Mouse (Mus musculus): ENCODE results near the gene Wdhd1. TPM values are rescaled to one million over a fixed set of nuclear protein-coding genes. Genes with fewer than 3 reads are reported as not detected.

Gene Wdhd1
- polyA plus RNA-seq, 1 experiment from 2014 or later: 68.9 TPM

DNA sequence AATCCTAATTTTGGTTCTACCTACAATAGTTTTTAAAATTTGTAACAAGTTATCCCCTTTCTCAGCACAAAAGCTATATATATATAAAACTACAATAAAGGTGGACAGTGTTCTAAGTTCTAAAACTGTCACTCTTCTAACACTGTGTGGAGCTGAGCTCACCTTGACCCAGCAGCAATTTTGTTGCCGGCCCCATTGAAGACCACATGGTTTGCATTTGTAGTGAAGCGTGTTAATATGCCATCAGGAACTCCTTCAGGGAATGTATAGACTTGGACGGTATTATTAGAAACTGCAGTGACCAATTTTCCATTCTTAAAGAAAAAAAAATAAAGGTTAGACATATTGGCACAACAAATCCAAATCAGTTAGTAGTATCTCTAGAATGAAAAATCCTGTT, 2.9 kb downstream of the Wdhd1 start:
- peaks cover 59% of the 10 kb centered on the region for H3K36me3 ChIP-seq (replicated peaks)
- no peak overlapping the region for H3K27ac ChIP-seq
- WGBS: 78% methylated on average over 3 of the region's 3 CpGs
- H3K4me1 ChIP-seq: peaks cover 30% of the 10 kb centered on the region
- no peak for DNase-seq (ENCODE audit: extremely low spot score, low spot score)
- no peaks in the 10 kb centered on the region for H3K9me3 ChIP-seq
- H3K4me3 ChIP-seq: no peak overlapping the region
- H3K27me3 ChIP-seq (ENCODE audit: poor library complexity, severe bottlenecking): no peaks in the 10 kb centered on the region

GRCm38 (mm10) chr14:47269706-47270105, 7.0 kb downstream of the Wdhd1 start:
- no peaks in the 10 kb centered on the region for H3K27me3 ChIP-seq (ENCODE audit: poor library complexity, severe bottlenecking)
- H3K4me3 ChIP-seq: no peak overlapping the region
- 97% methylated on average over 2 of the region's 2 CpGs for WGBS
- DNase-seq (ENCODE audit: extremely low spot score, low spot score): no peak
- peaks cover 5% of the 10 kb centered on the region for H3K4me1 ChIP-seq
- peaks cover 100% of the 10 kb centered on the region for H3K36me3 ChIP-seq (replicated peaks)
- no peak overlapping the region for H3K27ac ChIP-seq
- H3K9me3 ChIP-seq: no peaks in the 10 kb centered on the region

- no peaks in the 10 kb centered on the region for H3K9me3 ChIP-seq
- no peaks in the 10 kb centered on the region for H3K27me3 ChIP-seq (ENCODE audit: poor library complexity, severe bottlenecking)
- WGBS: 91% methylated on average over 4 of the region's 4 CpGs
- H3K27ac ChIP-seq: no peak overlapping the region
- no peak overlapping the region for H3K4me3 ChIP-seq
- no peak for DNase-seq (ENCODE audit: extremely low spot score, low spot score)
- H3K36me3 ChIP-seq (replicated peaks): peaks cover 100% of the 10 kb centered on the region
- H3K4me1 ChIP-seq: no peaks in the 10 kb centered on the region
These were observed 7.6 kb downstream of the Wdhd1 start for GRCm38 (mm10) chr14:47269056-47269455.

DNA sequence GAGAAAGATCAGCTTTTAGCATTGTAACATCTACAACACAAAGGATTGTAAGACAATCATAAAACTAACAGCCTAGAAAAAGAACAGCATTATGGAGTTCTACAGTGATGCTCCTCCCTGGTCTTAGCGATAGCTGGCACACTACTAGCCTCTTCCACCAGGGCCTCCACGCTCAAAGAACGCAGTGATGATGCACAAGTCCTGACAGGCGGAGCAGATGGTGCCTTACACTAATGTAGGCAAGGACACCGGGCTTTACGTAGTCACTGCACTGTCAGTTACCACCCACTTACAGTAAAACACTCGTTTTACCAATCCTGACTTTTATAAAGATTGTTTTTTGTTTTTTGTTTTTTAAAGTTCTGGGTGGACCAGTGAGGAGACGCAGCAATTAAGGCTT, 10.8 kb downstream of the Wdhd1 start:
- no peaks in the 10 kb centered on the region for H3K9me3 ChIP-seq
- H3K27me3 ChIP-seq (ENCODE audit: poor library complexity, severe bottlenecking): no peaks in the 10 kb centered on the region
- no peak overlapping the region for H3K4me3 ChIP-seq
- H3K36me3 ChIP-seq (replicated peaks): peaks cover 95% of the 10 kb centered on the region
- 94% methylated on average over 8 of the region's 8 CpGs for WGBS
- H3K27ac ChIP-seq: no peak overlapping the region
- H3K4me1 ChIP-seq: no peaks in the 10 kb centered on the region
- no peak for DNase-seq (ENCODE audit: extremely low spot score, low spot score)

DNA sequence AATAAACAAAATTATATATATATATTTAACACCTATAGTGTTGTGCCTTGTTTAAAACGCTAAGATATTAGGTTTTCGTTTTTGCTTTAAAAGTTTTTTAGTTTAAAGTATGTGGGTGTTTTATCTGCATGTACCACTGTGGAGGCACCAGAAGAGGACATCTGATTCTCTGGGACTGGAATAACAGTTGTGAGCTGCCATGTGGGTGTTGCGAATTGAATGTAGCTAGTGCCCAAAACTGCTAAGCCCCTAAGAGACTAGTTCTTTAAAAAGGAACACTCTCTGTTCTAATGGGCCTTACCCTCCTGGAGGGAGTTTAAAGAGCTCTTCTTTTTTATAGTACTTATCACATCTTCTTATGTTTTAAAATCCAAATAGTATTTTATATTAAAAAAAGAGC, 11.8 kb downstream of the Wdhd1 start:
- H3K27ac ChIP-seq: no peak overlapping the region
- H3K27me3 ChIP-seq (ENCODE audit: poor library complexity, severe bottlenecking): no peaks in the 10 kb centered on the region
- WGBS: 94% methylated on average over 3 of the region's 3 CpGs
- no peak overlapping the region for H3K4me3 ChIP-seq
- no peaks in the 10 kb centered on the region for H3K4me1 ChIP-seq
- H3K36me3 ChIP-seq (replicated peaks): peaks cover 95% of the 10 kb centered on the region
- no peak for DNase-seq (ENCODE audit: extremely low spot score, low spot score)
- H3K9me3 ChIP-seq: no peaks in the 10 kb centered on the region

GRCm38 (mm10) chr14:47249839-47250238, 26.8 kb downstream of the Wdhd1 start:
- no peaks in the 10 kb centered on the region for H3K9me3 ChIP-seq
- no peak for DNase-seq (ENCODE audit: extremely low spot score, low spot score)
- H3K36me3 ChIP-seq (replicated peaks): peaks cover 99% of the 10 kb centered on the region
- WGBS: 92% methylated on average over 6 of the region's 6 CpGs
- H3K27ac ChIP-seq: no peak overlapping the region
- no peaks in the 10 kb centered on the region for H3K4me1 ChIP-seq
- H3K27me3 ChIP-seq (ENCODE audit: poor library complexity, severe bottlenecking): no peaks in the 10 kb centered on the region
- no peak overlapping the region for H3K4me3 ChIP-seq

DNA sequence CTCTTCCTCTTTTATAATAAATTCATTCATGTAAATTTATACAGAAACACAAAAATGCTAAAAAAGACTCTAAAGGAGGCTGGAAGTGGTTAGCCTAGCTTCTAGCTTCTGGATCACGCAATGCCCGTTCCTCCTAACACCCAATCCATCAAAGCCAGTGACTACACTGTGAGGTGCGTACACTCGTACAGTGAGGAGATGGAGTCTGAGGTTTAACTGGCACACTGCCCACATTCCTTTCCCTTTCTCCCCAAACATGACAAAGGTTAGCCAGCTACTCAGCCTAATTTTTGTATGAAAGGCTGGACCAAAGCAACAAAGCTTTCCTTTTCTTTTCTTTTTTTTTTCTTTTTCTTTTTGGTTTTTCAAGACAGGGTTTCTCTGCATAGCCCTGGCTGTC, 33.9 kb downstream of the Wdhd1 start:
- no peak overlapping the region for H3K4me3 ChIP-seq
- no peaks in the 10 kb centered on the region for H3K27me3 ChIP-seq (ENCODE audit: poor library complexity, severe bottlenecking)
- H3K36me3 ChIP-seq (replicated peaks): peaks cover 82% of the 10 kb centered on the region
- no peaks in the 10 kb centered on the region for H3K4me1 ChIP-seq
- WGBS: 96% methylated on average over 4 of the region's 4 CpGs
- H3K27ac ChIP-seq: no peak overlapping the region
- no peaks in the 10 kb centered on the region for H3K9me3 ChIP-seq
- DNase-seq (ENCODE audit: extremely low spot score, low spot score): no peak

DNA sequence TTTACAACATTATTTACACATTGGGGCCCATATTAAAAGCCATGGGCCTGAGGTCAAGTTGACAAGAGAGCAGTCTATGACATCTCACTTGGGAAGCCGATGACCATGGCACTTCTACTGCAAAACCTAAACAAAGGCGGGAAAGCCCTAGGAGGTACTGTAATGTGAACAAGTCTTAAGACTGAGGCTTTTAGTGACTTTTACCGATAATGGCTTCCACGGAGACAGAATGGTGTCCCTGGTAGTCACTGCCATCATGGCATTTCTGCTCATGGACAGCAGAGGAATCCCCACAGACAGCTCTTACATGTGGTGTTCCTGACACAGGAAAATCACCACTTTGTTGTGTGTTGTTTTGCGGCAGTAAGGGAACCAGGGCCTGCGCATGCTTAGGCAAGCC, 35.6 kb downstream of the Wdhd1 start:
- Histone ChIP-seq H3K4me3 (no peak overlapping the region), H3K9me3 (peaks cover 3% of the 10 kb centered on the region; the same call in 1 of the 2 replicates), H3K27ac (no peak overlapping the region), H3K27me3 (ENCODE audit: poor library complexity, severe bottlenecking) (no peaks in the 10 kb centered on the region), H3K4me1 (no peaks in the 10 kb centered on the region), H3K36me3 (replicated peaks) (peaks cover 65% of the 10 kb centered on the region)
- WGBS: 95% methylated on average over 6 of the region's 6 CpGs
- no peak for DNase-seq (ENCODE audit: extremely low spot score, low spot score)

- no peak for DNase-seq (ENCODE audit: extremely low spot score, low spot score)
- no peaks in the 10 kb centered on the region for H3K27me3 ChIP-seq (ENCODE audit: poor library complexity, severe bottlenecking)
- no peak overlapping the region for H3K27ac ChIP-seq
- peaks cover 61% of the 10 kb centered on the region for H3K36me3 ChIP-seq (replicated peaks)
- peaks cover 3% of the 10 kb centered on the region; the same call in 1 of the 2 replicates for H3K9me3 ChIP-seq
- H3K4me1 ChIP-seq: no peaks in the 10 kb centered on the region
- no peak overlapping the region for H3K4me3 ChIP-seq
- WGBS: 90% methylated on average over 1 of the region's 1 CpGs
These were observed 36.1 kb downstream of the Wdhd1 start for GRCm38 (mm10) chr14:47240600-47240999.

GRCm38 (mm10) chr14:47237286-47237685, 39.4 kb downstream of the Wdhd1 start:
- H3K27ac ChIP-seq: no peak overlapping the region
- H3K4me3 ChIP-seq: no peak overlapping the region
- 90% methylated on average over 4 of the region's 4 CpGs for WGBS
- peaks cover 6% of the 10 kb centered on the region; the same call in 1 of the 2 replicates for H3K9me3 ChIP-seq
- no peak for DNase-seq (ENCODE audit: extremely low spot score, low spot score)
- H3K36me3 ChIP-seq (replicated peaks): peaks cover 28% of the 10 kb centered on the region
- H3K27me3 ChIP-seq (ENCODE audit: poor library complexity, severe bottlenecking): no peaks in the 10 kb centered on the region
- H3K4me1 ChIP-seq: no peaks in the 10 kb centered on the region

DNA sequence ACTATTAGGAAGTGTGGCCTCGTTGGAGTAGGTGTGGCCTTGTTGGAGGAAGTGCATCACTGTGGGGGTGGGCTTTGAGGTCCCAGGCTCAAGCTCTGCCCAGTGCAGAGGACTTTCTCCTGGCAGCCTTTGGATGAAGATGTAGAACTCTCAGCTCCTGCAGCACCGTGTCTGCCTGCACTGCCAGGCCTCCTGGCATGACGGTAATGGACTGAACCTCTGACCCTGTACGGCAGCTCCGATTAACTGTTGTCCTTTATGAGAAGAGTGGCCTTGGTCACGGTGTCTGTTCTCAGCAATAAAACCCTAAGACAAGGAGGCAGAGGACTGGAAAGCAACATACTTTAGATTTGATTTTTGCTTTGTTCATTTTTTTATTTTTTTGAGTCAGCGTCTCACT, 40.2 kb downstream of the Wdhd1 start:
- WGBS: 92% methylated on average over 7 of the region's 7 CpGs

DNA sequence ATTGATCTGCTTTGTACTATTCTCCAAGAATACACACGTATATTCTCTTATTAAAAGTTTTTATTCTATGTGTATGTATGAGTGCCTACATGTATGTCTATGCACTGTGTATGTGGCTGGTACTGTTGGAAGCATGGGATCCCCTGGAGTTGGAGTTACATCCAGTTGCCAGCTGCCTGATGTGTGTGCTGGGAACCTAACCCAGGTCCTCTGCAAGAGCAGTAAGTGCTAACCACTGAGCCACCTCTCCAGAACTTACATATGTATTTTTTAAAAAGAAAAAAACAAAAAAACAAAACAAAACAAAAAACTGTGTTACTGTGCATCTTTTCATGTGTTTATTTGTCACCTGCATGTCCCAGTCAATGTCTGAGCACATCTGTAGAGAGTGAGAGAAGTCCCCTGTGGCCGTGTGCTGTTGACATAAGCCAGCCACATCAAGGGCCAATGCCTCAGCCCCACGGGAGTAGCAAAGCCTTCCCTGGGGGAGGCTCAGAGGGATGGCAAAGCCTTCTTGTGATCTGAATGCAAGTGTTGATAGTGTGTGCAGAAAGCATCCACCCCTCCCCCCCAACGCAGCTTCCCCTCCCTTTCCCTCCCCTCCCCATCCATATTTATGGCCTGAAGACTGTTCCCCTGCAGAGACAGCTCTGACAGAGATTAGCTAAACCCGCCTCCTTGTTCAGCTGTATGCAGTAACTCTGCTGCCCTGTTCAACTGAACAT, 42.0 kb downstream of the Wdhd1 start:
- Histone ChIP-seq H3K27me3 (ENCODE audit: poor library complexity, severe bottlenecking) (no peaks in the 10 kb centered on the region), H3K36me3 (replicated peaks) (peaks cover 3% of the 10 kb centered on the region), H3K9me3 (peaks cover 6% of the 10 kb centered on the region; the same call in 1 of the 2 replicates), H3K4me1 (no peaks in the 10 kb centered on the region), H3K4me3 (no peak overlapping the region), H3K27ac (no peak overlapping the region)
- DNase-seq (ENCODE audit: extremely low spot score, low spot score): no peak
- WGBS: 77% methylated on average over 5 of the region's 5 CpGs

More for the DNA sequence above, 40.2 kb downstream of the Wdhd1 start:
- Histone ChIP-seq H3K36me3 (replicated peaks) (peaks cover 20% of the 10 kb centered on the region), H3K4me1 (no peaks in the 10 kb centered on the region), H3K9me3 (peaks cover 6% of the 10 kb centered on the region; the same call in 1 of the 2 replicates), H3K27ac (no peak overlapping the region), H3K4me3 (no peak overlapping the region), H3K27me3 (ENCODE audit: poor library complexity, severe bottlenecking) (no peaks in the 10 kb centered on the region)
- no peak for DNase-seq (ENCODE audit: extremely low spot score, low spot score)

- H3K27ac ChIP-seq: no peak overlapping the region
These were observed 42.6 kb downstream of the Wdhd1 start for GRCm38 (mm10) chr14:47234032-47234431.

More at GRCm38 (mm10) chr14:47234032-47234431, 42.6 kb downstream of the Wdhd1 start:
- Histone ChIP-seq H3K27me3 (ENCODE audit: poor library complexity, severe bottlenecking) (no peaks in the 10 kb centered on the region), H3K9me3 (peaks cover 6% of the 10 kb centered on the region; the same call in 1 of the 2 replicates), H3K4me1 (no peaks in the 10 kb centered on the region), H3K4me3 (no peak overlapping the region), H3K36me3 (replicated peaks) (no peaks in the 10 kb centered on the region; the same call in 1 of the 2 replicates)
- WGBS: 91% methylated on average over 3 of the region's 3 CpGs
- no peak for DNase-seq (ENCODE audit: extremely low spot score, low spot score)
